Mouse (Mus musculus): ENCODE measurements around the gene Adgrl1. TPM values are rescaled to one million over a fixed set of nuclear protein-coding genes. Genes with fewer than 3 reads are reported as not detected.

Adgrl1 gene
- polyA plus RNA-seq, 1 experiment from 2014 or later: 11.0 TPM

- Histone ChIP-seq H3K27me3 (replicated peaks) (no peaks in the 10 kb centered on the region), H3K4me2 (replicated peaks) (no peak overlapping the region), H3K9me3 (no peaks in the 10 kb centered on the region), H3K9ac (no peak overlapping the region), H3K4me1 (replicated peaks) (no peaks in the 10 kb centered on the region), H3K36me3 (peaks cover 34% of the 10 kb centered on the region), H3K4me3 (replicated peaks) (no peak overlapping the region), H3K27ac (no peak overlapping the region)
- ATAC-seq: no peak
- 93% methylated on average over 7 of the region's 7 CpGs for WGBS
These were observed 37.7 kb downstream of the Adgrl1 start for GRCm38 (mm10) chr8:83937645-83938044.

GRCm38 (mm10) chr8:83938330-83938729 lies 38.4 kb downstream of the Adgrl1 start:
- Histone ChIP-seq H3K27ac (no peak overlapping the region), H3K4me1 (replicated peaks) (no peaks in the 10 kb centered on the region), H3K4me3 (replicated peaks) (no peak overlapping the region), H3K9ac (no peak overlapping the region), H3K27me3 (replicated peaks) (no peaks in the 10 kb centered on the region), H3K4me2 (replicated peaks) (no peak overlapping the region), H3K36me3 (peaks cover 31% of the 10 kb centered on the region), H3K9me3 (no peaks in the 10 kb centered on the region)
- no peak for ATAC-seq
- WGBS: 95% methylated on average over 15 of the region's 15 CpGs

GRCm38 (mm10) chr8:83941066-83941677 lies 41.3 kb downstream of the Adgrl1 start:
- no peak overlapping the region for H3K4me2 ChIP-seq (replicated peaks)
- no peaks in the 10 kb centered on the region for H3K9me3 ChIP-seq
- no peak overlapping the region for H3K27ac ChIP-seq
- no peaks in the 10 kb centered on the region for H3K4me1 ChIP-seq (replicated peaks)
- H3K4me3 ChIP-seq (replicated peaks): no peak overlapping the region
- no peak for ATAC-seq
- H3K36me3 ChIP-seq: peaks cover 13% of the 10 kb centered on the region
- no peaks in the 10 kb centered on the region for H3K27me3 ChIP-seq (replicated peaks)
- WGBS: 75% methylated on average over 6 of the region's 6 CpGs
- no peak overlapping the region for H3K9ac ChIP-seq

GRCm38 (mm10) chr8:83942446-83942845 lies 42.5 kb downstream of the Adgrl1 start:
- ATAC-seq: no peak
- 76% methylated on average over 1 of the region's 1 CpGs for WGBS
- Histone ChIP-seq H3K9me3 (no peaks in the 10 kb centered on the region), H3K9ac (no peak overlapping the region), H3K4me1 (replicated peaks) (no peaks in the 10 kb centered on the region), H3K4me3 (replicated peaks) (no peak overlapping the region), H3K4me2 (replicated peaks) (no peak overlapping the region), H3K36me3 (peaks cover 3% of the 10 kb centered on the region; the same call in 1 of the 2 replicates), H3K27me3 (replicated peaks) (no peaks in the 10 kb centered on the region), H3K27ac (no peak overlapping the region)

GRCm38 (mm10) chr8:83945540-83945939 lies 45.6 kb downstream of the Adgrl1 start:
- H3K4me3 ChIP-seq (replicated peaks): no peak overlapping the region
- no peaks in the 10 kb centered on the region for H3K36me3 ChIP-seq
- no peak overlapping the region for H3K9ac ChIP-seq
- no peak overlapping the region for H3K4me2 ChIP-seq (replicated peaks)
- WGBS: 61% methylated on average over 3 of the region's 3 CpGs
- H3K27ac ChIP-seq: no peak overlapping the region
- H3K9me3 ChIP-seq: no peaks in the 10 kb centered on the region
- no peaks in the 10 kb centered on the region for H3K4me1 ChIP-seq (replicated peaks)
- H3K27me3 ChIP-seq (replicated peaks): no peaks in the 10 kb centered on the region
- no peak for ATAC-seq

- Histone ChIP-seq H3K9ac (peak overlapping the region; percentile 51), H3K4me2 (replicated peaks) (peak overlapping the region; percentile 76), H3K27me3 (replicated peaks) (no peaks in the 10 kb centered on the region), H3K4me1 (replicated peaks) (peaks cover 11% of the 10 kb centered on the region), H3K9me3 (no peaks in the 10 kb centered on the region), H3K27ac (0 out of 2 replicates have a peak overlapping the region, but pooled peaks have one; percentile 27), H3K4me3 (replicated peaks) (peak overlapping the region; percentile 45), H3K36me3 (no peaks in the 10 kb centered on the region)
- ATAC-seq: no peak
- WGBS: 2% methylated on average over 14 of the region's 14 CpGs
These were observed 54.8 kb downstream of the Adgrl1 start for GRCm38 (mm10) chr8:83954749-83955105.

- H3K27me3 ChIP-seq (replicated peaks): no peaks in the 10 kb centered on the region
- peak; percentile 99 for ATAC-seq
- 0 out of 2 replicates have a peak within 1 kb of the TSS, but pooled peaks have one; percentile 27 for H3K27ac ChIP-seq
- no peaks in the 10 kb centered on the region for H3K9me3 ChIP-seq
- H3K4me3 ChIP-seq (replicated peaks): peak within 1 kb of the TSS; percentile 73
- H3K36me3 ChIP-seq: no peaks in the 10 kb centered on the region
- peak within 1 kb of the TSS; percentile 90 for H3K4me2 ChIP-seq (replicated peaks)
- H3K4me1 ChIP-seq (replicated peaks): peaks cover 11% of the 10 kb centered on the region
- under 1% methylated on average over 75 of the region's 75 CpGs for WGBS
- H3K9ac ChIP-seq: peak within 1 kb of the TSS; percentile 73
These were observed 55.4 kb downstream of the Adgrl1 start, which contains the start of the genes Gm10644 and Asf1b for GRCm38 (mm10) chr8:83955106-83955957. TSS of gene Gm10644 (minus strand) at chr8:83955205. TSS of gene Asf1b (plus strand) at chr8:83955507.

GRCm38 (mm10) chr8:83955958-83956218 lies 56.0 kb downstream of the Adgrl1 start:
- ATAC-seq: no peak
- no peaks in the 10 kb centered on the region for H3K9me3 ChIP-seq
- H3K4me3 ChIP-seq (replicated peaks): peak overlapping the region; percentile 73
- H3K4me2 ChIP-seq (replicated peaks): peak overlapping the region; percentile 90
- no peaks in the 10 kb centered on the region for H3K36me3 ChIP-seq
- H3K27me3 ChIP-seq (replicated peaks): no peaks in the 10 kb centered on the region
- WGBS: 1% methylated on average over 15 of the region's 15 CpGs
- no peak overlapping the region for H3K27ac ChIP-seq
- peak overlapping the region; percentile 73 for H3K9ac ChIP-seq
- peaks cover 11% of the 10 kb centered on the region for H3K4me1 ChIP-seq (replicated peaks)

- Histone ChIP-seq H3K4me2 (replicated peaks) (peak overlapping the region; percentile 90), H3K27ac (no peak overlapping the region), H3K9ac (peak overlapping the region; percentile 73), H3K4me3 (replicated peaks) (peak overlapping the region; percentile 73), H3K9me3 (no peaks in the 10 kb centered on the region), H3K27me3 (replicated peaks) (no peaks in the 10 kb centered on the region), H3K36me3 (no peaks in the 10 kb centered on the region), H3K4me1 (replicated peaks) (peaks cover 11% of the 10 kb centered on the region)
- WGBS: 29% methylated on average over 1 of the region's 1 CpGs
- ATAC-seq: no peak
These were observed 56.9 kb downstream of the Adgrl1 start for GRCm38 (mm10) chr8:83956789-83957188.

- Histone ChIP-seq H3K27ac (no peak overlapping the region), H3K9ac (no peak overlapping the region), H3K36me3 (peaks cover 11% of the 10 kb centered on the region; the same call in 1 of the 2 replicates), H3K4me2 (replicated peaks) (no peak overlapping the region), H3K4me1 (replicated peaks) (no peaks in the 10 kb centered on the region), H3K27me3 (replicated peaks) (no peaks in the 10 kb centered on the region), H3K4me3 (replicated peaks) (no peak overlapping the region), H3K9me3 (no peaks in the 10 kb centered on the region)
- ATAC-seq: no peak
- 88% methylated on average over 5 of the region's 5 CpGs for WGBS
These were observed 64.3 kb downstream of the Adgrl1 start for GRCm38 (mm10) chr8:83964015-83964765.

GRCm38 (mm10) chr8:83967701-83968100 lies 67.8 kb downstream of the Adgrl1 start:
- Histone ChIP-seq H3K4me2 (replicated peaks) (no peak overlapping the region), H3K9ac (no peak overlapping the region), H3K27ac (no peak overlapping the region), H3K4me1 (replicated peaks) (peaks cover 8% of the 10 kb centered on the region; the same call in 1 of the 2 replicates), H3K36me3 (peaks cover 13% of the 10 kb centered on the region; the same call in 1 of the 2 replicates), H3K9me3 (no peaks in the 10 kb centered on the region), H3K27me3 (replicated peaks) (no peaks in the 10 kb centered on the region), H3K4me3 (replicated peaks) (no peak overlapping the region)
- 93% methylated on average over 7 of the region's 7 CpGs for WGBS
- no peak for ATAC-seq

GRCm38 (mm10) chr8:83971121-83971520 lies 71.2 kb downstream of the Adgrl1 start:
- Histone ChIP-seq H3K9ac (no peak overlapping the region), H3K4me1 (replicated peaks) (peaks cover 22% of the 10 kb centered on the region), H3K4me3 (replicated peaks) (no peak overlapping the region), H3K4me2 (replicated peaks) (no peak overlapping the region), H3K27me3 (replicated peaks) (no peaks in the 10 kb centered on the region), H3K27ac (no peak overlapping the region), H3K36me3 (peaks cover 13% of the 10 kb centered on the region; the same call in 1 of the 2 replicates), H3K9me3 (no peaks in the 10 kb centered on the region)
- no peak for ATAC-seq
- 91% methylated on average over 4 of the region's 4 CpGs for WGBS

Measured in intestine, embryonic 15.5 days (tissue).